Mouse (Mus musculus) liver, embryonic 15.5 days (tissue): Measurements from ENCODE around the gene Hpn. TPM values are rescaled to one million over a fixed set of nuclear protein-coding genes. Genes with fewer than 3 reads are reported as not detected.

Experiments used
- ATAC-seq: fragments of 200-750 bp; cut with Nextera tagmentation; 2 replicates; pipeline ENCODE4 v1.8.0; 2017; ENCODE audit warnings: moderate number of reproducible peaks, mild to moderate bottlenecking, moderate library complexity; ENCODE audit not compliant: insufficient read depth
- H3K27ac ChIP-seq: fragments of 300-500 bp; sonication (generic); replicated peaks from 2 replicates; pipeline ENCODE4 v1.5.1; 2015; ENCODE audit warnings: mild to moderate bottlenecking, inconsistent platforms
- H3K27me3 ChIP-seq: fragments of 300-500 bp; sonication (generic); 2 replicates; pipeline ENCODE4 v1.6.1; 2015; ENCODE audit warnings: mild to moderate bottlenecking, inconsistent platforms
- H3K36me3 ChIP-seq: fragments of 300-500 bp; sonication (generic); replicated peaks from 2 replicates; pipeline ENCODE4 v1.6.1; 2015; ENCODE audit warnings: moderate library complexity, mild to moderate bottlenecking, inconsistent platforms
- H3K4me1 ChIP-seq: fragments of 300-500 bp; sonication (generic); replicated peaks from 2 replicates; pipeline ENCODE4 v1.6.1; 2015; ENCODE audit warnings: inconsistent platforms
- H3K4me2 ChIP-seq: fragments of 300-500 bp; sonication (generic); 2 replicates; pipeline ENCODE4 v1.6.1; 2015; ENCODE audit warnings: moderate library complexity, mild to moderate bottlenecking, inconsistent platforms
- H3K4me3 ChIP-seq: fragments of 300-500 bp; sonication (generic); replicated peaks from 2 replicates; pipeline ENCODE4 v1.5.1; 2015; ENCODE audit warnings: mild to moderate bottlenecking, inconsistent platforms
- H3K9ac ChIP-seq: fragments of 300-500 bp; sonication (generic); 2 replicates; pipeline ENCODE4 v1.6.1; 2015; ENCODE audit warnings: moderate library complexity, mild to moderate bottlenecking, inconsistent platforms
- H3K9me3 ChIP-seq: fragments of 300-500 bp; sonication (generic); replicated peaks from 2 replicates; pipeline ENCODE4 v1.6.1; 2016; ENCODE audit warnings: inconsistent platforms
- WGBS: fragments of 180-500 bp; shearing (Covaris S2); methylation state at CpG from one replicate; pipeline ENCODE4 v1.1.7; 2015; ENCODE audit warnings: mixed read lengths; ENCODE audit not compliant: insufficient replicate concordance; 5-methylcytosine and 5-hydroxymethylcytosine counted together
- polyA plus RNA-seq: library from polyadenylated mRNA; unstranded; fragments of >200 nt; fragmentation: Nextera tagmentation; extraction: Ambion mirVana; gene quantifications from 2 replicates; pipeline ENCODE4 v1.2.1, GENCODE M21; 2015

The Hpn gene
- polyA plus RNA-seq, 1 experiment from 2014 or later: 98.6 TPM

GRCm38 (mm10) chr7:31122641-31123631 is 7.8 kb upstream of the Hpn start:
- H3K36me3 ChIP-seq: no peaks in the 10 kb centered on the region
- H3K27ac ChIP-seq: no peak overlapping the region
- H3K4me1 ChIP-seq: peaks cover 15% of the 10 kb centered on the region; the same call in 1 of the 2 replicates
- H3K4me3 ChIP-seq: no peak overlapping the region
- H3K4me2 ChIP-seq: no peak overlapping the region
- 68% methylated on average over 16 of the region's 16 CpGs for WGBS
- no peak for ATAC-seq
- H3K9ac ChIP-seq: no peak overlapping the region
- H3K9me3 ChIP-seq: no peaks in the 10 kb centered on the region
- peaks cover 41% of the 10 kb centered on the region for H3K27me3 ChIP-seq

- 60% methylated on average over 5 of the region's 5 CpGs for WGBS
- no peak overlapping the region for H3K4me2 ChIP-seq
- no peak overlapping the region for H3K27ac ChIP-seq
These were observed 4.5 kb upstream of the Hpn start for GRCm38 (mm10) chr7:31119556-31119955.

GRCm38 (mm10) chr7:31118486-31118885 is 3.4 kb upstream of the Hpn start:
- Histone ChIP-seq H3K27ac (no peak overlapping the region), H3K36me3 (no peaks in the 10 kb centered on the region), H3K4me1 (peaks cover 21% of the 10 kb centered on the region), H3K9me3 (no peaks in the 10 kb centered on the region), H3K9ac (no peak overlapping the region), H3K4me3 (no peak overlapping the region), H3K27me3 (no peaks in the 10 kb centered on the region), H3K4me2 (no peak overlapping the region)
- no peak for ATAC-seq
- 67% methylated on average over 7 of the region's 7 CpGs for WGBS

More at GRCm38 (mm10) chr7:31119556-31119955, 4.5 kb upstream of the Hpn start:
- peaks cover 21% of the 10 kb centered on the region for H3K4me1 ChIP-seq
- peaks cover 7% of the 10 kb centered on the region for H3K27me3 ChIP-seq
- no peaks in the 10 kb centered on the region for H3K9me3 ChIP-seq
- no peak overlapping the region for H3K9ac ChIP-seq
- no peaks in the 10 kb centered on the region for H3K36me3 ChIP-seq
- no peak overlapping the region for H3K4me3 ChIP-seq
- no peak for ATAC-seq

- no peak overlapping the region for H3K27ac ChIP-seq
- no peak overlapping the region for H3K4me3 ChIP-seq
- no peaks in the 10 kb centered on the region for H3K9me3 ChIP-seq
- no peaks in the 10 kb centered on the region for H3K36me3 ChIP-seq
- peaks cover 21% of the 10 kb centered on the region for H3K4me1 ChIP-seq
- no peak for ATAC-seq
- no peaks in the 10 kb centered on the region for H3K27me3 ChIP-seq
- 66% methylated on average over 11 of the region's 11 CpGs for WGBS
- H3K4me2 ChIP-seq: peak overlapping the region; percentile 13; the same call in 1 of the 2 replicates
- no peak overlapping the region for H3K9ac ChIP-seq
These were observed 2.4 kb upstream of the Hpn start for GRCm38 (mm10) chr7:31117465-31117864.

- no peak overlapping the region for H3K4me3 ChIP-seq
- no peak overlapping the region; the same call in 1 of the 2 replicates for H3K4me2 ChIP-seq
- no peaks in the 10 kb centered on the region for H3K9me3 ChIP-seq
- no peaks in the 10 kb centered on the region for H3K36me3 ChIP-seq
- H3K27me3 ChIP-seq: no peaks in the 10 kb centered on the region
- WGBS: 60% methylated on average over 16 of the region's 16 CpGs
- ATAC-seq: no peak
- H3K27ac ChIP-seq: 0 out of 2 replicates have a peak overlapping the region, but pooled peaks have one; percentile 82
- H3K4me1 ChIP-seq: peaks cover 26% of the 10 kb centered on the region
- H3K9ac ChIP-seq: no peak overlapping the region
These were observed 1.6 kb upstream of the Hpn start for GRCm38 (mm10) chr7:31116721-31117145.

- Histone ChIP-seq H3K4me1 (peaks cover 36% of the 10 kb centered on the region), H3K27ac (peak overlapping the region; percentile 82), H3K9me3 (no peaks in the 10 kb centered on the region), H3K4me3 (no peak overlapping the region), H3K9ac (no peak overlapping the region), H3K4me2 (peak overlapping the region; percentile 43), H3K27me3 (no peaks in the 10 kb centered on the region), H3K36me3 (no peaks in the 10 kb centered on the region)
- ATAC-seq: peak; percentile 81
- 4% methylated on average over 17 of the region's 17 CpGs for WGBS
These were observed 525 bp upstream of the Hpn start for GRCm38 (mm10) chr7:31115587-31116043.

- WGBS: 54% methylated on average over 10 of the region's 10 CpGs
- no peaks in the 10 kb centered on the region for H3K36me3 ChIP-seq
- ATAC-seq: peak; percentile 10; the same call in 1 of the 2 replicates
- H3K9me3 ChIP-seq: no peaks in the 10 kb centered on the region
- H3K27me3 ChIP-seq: no peaks in the 10 kb centered on the region
- H3K9ac ChIP-seq: 0 out of 2 replicates have a peak overlapping the region, but pooled peaks have one; percentile 11
- H3K4me2 ChIP-seq: peak overlapping the region; percentile 43
- H3K4me1 ChIP-seq: peaks cover 40% of the 10 kb centered on the region
- peak overlapping the region; percentile 82 for H3K27ac ChIP-seq
- H3K4me3 ChIP-seq: peak overlapping the region; percentile 47
These were observed 444 bp downstream of the Hpn start for GRCm38 (mm10) chr7:31114646-31115045.

GRCm38 (mm10) chr7:31113800-31114199 is 1.3 kb downstream of the Hpn start:
- peak overlapping the region; percentile 43 for H3K4me2 ChIP-seq
- H3K36me3 ChIP-seq: no peaks in the 10 kb centered on the region
- WGBS: 58% methylated on average over 6 of the region's 6 CpGs
- no peak for ATAC-seq
- no peaks in the 10 kb centered on the region for H3K9me3 ChIP-seq
- H3K27me3 ChIP-seq: no peaks in the 10 kb centered on the region
- peak overlapping the region; percentile 47 for H3K4me3 ChIP-seq
- 0 out of 2 replicates have a peak overlapping the region, but pooled peaks have one; percentile 38 for H3K27ac ChIP-seq
- peaks cover 43% of the 10 kb centered on the region for H3K4me1 ChIP-seq
- H3K9ac ChIP-seq: no peak overlapping the region

GRCm38 (mm10) chr7:31112036-31112435 is 3.1 kb downstream of the Hpn start:
- 17% methylated on average over 4 of the region's 4 CpGs for WGBS
- H3K4me2 ChIP-seq: no peak overlapping the region
- peaks cover 42% of the 10 kb centered on the region for H3K4me1 ChIP-seq
- no peak for ATAC-seq
- no peak overlapping the region for H3K27ac ChIP-seq
- no peak overlapping the region for H3K4me3 ChIP-seq
- H3K9ac ChIP-seq: no peak overlapping the region
- no peaks in the 10 kb centered on the region for H3K9me3 ChIP-seq
- H3K36me3 ChIP-seq: no peaks in the 10 kb centered on the region
- no peaks in the 10 kb centered on the region for H3K27me3 ChIP-seq

- H3K27ac ChIP-seq: no peak overlapping the region
- 35% methylated on average over 15 of the region's 15 CpGs for WGBS
These were observed 4.2 kb downstream of the Hpn start for GRCm38 (mm10) chr7:31110861-31111385.

GRCm38 (mm10) chr7:31109796-31110195 is 5.3 kb downstream of the Hpn start:
- Histone ChIP-seq H3K4me2 (no peak overlapping the region), H3K36me3 (no peaks in the 10 kb centered on the region), H3K4me1 (peaks cover 22% of the 10 kb centered on the region; the same call in 1 of the 2 replicates), H3K9ac (no peak overlapping the region), H3K4me3 (no peak overlapping the region), H3K9me3 (no peaks in the 10 kb centered on the region), H3K27me3 (no peaks in the 10 kb centered on the region), H3K27ac (no peak overlapping the region)
- no peak for ATAC-seq
- 63% methylated on average over 5 of the region's 5 CpGs for WGBS

More at GRCm38 (mm10) chr7:31110861-31111385, 4.2 kb downstream of the Hpn start:
- Histone ChIP-seq H3K36me3 (no peaks in the 10 kb centered on the region), H3K4me2 (no peak overlapping the region), H3K4me3 (no peak overlapping the region), H3K9me3 (no peaks in the 10 kb centered on the region), H3K27me3 (no peaks in the 10 kb centered on the region), H3K4me1 (peaks cover 32% of the 10 kb centered on the region), H3K9ac (no peak overlapping the region)
- ATAC-seq: no peak
